Mouse (Mus musculus) T-cell, adult 2 months (primary cell): ENCODE results near the gene Pick1.
A peak's percentile ranks its signal among the peaks of the same experiment; 100 is the strongest.
"Not testable (repeated sequence)": the region's sequence is repeated elsewhere in the genome, so short reads cannot be mapped to it uniquely, and the experiment has no call there.

Source experiments
- DNase-seq: peaks from one replicate; pipeline ENCODE4 v3.0.0; 2022; ENCODE audit warnings: low spot score

The Pick1 gene

DNA sequence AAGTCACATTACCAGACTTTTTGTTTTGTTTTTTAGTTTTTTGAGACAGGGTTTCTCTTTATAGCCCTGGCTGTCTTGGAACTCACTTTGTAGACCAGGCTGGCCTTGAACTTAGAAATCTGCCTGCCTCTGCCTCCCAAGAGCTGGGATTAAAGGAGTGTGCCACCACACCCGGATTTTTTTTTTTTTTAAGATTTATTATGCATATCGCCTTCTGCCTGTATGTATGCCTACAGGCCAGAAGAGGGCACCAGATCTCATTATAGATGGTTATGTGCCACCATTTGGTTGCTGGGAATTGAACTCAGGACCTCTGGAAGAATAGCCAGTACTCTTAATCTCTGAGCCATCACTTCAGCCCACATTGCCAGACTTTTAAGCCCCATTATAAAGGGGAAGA, 3.2 kb upstream of the Pick1 start:
- DNase-seq = not testable (repeated sequence)

DNA sequence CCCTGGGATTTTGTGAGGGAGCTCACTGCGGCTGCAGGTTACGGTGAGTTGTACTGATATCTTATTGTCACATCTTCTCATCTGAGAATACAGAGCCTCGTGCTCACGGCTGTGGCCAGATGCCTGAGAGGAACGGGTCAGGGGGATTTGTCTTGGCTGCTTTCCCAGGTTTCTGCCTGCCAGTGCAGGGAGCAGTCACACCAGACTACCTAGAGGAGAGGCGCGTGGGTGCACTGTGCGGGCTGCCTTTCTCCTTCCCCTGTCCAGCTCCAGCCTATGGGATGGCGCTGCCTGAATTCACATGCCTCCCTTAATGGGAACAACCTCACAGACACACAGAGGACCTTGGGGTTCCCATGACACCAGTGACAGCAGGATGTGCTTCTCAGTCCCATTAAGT, 6.3 kb downstream of the Pick1 start:
- no peak for DNase-seq

DNA sequence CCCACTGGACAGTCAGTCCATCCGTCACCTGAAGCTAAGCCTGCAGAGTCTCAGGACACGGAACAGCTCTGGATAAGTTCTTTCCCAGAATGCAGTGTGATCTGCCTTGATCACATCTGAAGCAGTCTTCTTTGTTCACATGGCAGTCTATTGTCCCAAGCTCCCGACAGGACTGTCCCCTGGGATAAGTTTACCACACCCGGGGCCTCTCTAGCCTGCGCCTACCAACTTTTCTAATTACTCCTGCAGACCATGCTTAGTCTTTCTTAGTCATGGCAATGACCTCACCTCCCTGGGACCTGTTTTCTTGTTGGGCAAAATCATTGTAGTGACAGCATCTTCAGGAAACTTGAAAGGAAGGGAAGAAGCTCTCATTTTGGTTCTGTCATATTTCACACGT, 9.1 kb downstream of the Pick1 start:
- no peak for DNase-seq

DNA sequence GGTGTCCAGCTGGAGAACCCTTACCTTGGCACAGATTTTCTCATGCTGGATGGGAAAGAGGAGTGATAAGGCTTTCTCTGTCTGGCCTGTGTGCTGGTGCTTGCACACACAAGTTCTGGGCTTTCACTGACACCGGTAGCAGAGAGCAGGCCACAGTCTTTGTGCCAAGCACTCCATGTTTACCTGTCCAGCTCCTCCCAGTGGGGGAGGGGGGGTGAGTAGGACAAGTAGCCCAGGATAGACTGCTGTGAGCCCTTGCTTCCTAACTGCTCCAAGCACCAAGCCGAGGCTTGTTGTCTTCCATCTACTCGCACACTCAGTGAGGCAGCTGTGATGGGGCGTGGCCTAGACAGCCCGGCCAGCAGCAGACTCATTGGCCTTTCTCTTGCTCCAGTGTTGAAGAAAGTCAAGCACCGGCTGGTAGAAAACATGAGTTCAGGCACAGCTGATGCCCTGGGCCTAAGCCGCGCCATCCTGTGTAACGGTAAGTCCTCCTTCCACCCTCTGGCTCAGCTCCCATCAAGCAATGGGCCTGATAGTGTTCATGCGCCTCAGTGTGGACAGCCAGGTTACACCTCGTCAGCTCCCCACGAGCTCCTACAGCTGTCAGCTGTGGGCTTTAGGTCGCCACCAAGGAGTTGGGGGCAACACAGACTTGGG, 13.7 kb downstream of the Pick1 start:
- DNase-seq = no peak

DNA sequence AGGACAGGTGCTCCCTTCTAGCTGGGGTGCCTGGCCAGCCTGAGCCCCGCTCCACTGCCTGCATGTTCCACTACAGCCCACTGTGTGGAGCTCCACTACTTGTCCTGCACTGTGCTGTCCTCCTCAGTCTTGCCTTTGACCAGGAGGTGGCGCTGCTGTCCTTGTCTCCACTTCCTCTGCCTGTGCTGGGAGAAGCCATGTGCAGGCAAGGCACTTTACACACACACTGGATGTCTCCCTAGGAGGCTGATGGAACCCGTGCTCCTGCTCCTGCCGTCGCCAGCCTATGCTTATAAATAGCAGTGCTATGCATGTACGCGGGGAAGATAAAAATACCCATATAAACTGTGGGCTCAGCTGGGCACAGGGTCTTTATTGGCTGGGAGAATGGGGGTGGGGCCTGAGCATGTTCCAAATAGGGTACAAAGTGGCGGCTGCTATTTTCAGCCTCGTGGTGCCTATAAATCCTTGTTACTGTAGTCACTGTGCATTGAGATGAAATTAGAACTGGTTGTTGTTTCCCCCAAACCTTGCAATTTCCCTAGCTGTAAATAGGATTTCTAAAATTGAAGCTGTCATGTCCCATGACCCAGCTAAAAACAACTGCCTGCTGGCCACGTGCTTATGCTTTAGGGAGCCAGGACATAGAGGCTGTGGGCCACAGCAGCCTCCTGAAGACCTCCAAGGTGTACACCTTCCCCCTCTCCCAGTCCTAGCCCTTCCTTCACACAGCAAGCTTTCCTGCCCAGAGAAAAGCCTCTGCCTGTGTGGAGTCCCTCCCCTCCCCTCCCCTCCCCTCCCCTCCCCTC, 14.5 kb downstream of the Pick1 start:
- DNase-seq = peak; percentile 90

DNA sequence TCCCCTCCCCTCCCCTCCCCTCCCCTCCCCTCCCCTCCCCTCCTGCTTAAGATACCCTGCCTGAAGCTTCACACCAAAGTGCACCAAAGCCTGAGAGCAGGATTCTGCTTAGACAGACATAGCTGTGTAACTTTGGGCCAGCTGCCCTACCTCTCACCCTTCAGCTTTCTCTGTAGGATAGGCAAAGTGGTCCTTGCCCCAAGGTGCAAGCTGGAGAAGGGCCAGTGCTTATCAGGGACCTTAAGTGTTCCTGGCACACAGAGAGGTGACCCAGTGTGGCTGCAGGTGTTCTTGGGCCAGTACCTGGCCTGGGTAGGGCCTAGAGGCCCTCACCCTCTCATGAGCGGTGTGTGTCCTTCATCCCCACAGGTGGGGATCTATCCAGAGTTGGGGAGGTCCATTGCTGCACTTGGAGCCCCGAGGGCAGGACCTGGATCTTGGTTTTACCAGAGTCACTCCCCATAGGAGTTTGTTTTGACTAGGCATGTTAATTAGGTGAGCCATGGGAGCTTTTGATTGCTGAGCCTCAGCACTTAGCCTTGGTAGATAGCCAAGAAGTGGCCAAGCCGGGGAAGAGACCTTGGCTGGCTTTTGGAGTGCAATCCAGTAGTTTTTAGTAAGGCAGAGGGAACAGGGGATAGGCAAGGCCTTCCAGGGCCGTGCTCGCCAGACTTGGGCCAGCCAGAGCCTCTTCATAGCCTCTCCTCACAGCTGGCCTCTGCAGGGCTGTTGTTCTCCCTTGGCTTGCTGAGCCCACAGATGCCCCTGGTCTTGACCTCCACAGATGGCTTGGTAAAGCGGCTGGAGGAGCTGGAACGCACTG, 15.3 kb downstream of the Pick1 start:
- DNase-seq = no peak

DNA sequence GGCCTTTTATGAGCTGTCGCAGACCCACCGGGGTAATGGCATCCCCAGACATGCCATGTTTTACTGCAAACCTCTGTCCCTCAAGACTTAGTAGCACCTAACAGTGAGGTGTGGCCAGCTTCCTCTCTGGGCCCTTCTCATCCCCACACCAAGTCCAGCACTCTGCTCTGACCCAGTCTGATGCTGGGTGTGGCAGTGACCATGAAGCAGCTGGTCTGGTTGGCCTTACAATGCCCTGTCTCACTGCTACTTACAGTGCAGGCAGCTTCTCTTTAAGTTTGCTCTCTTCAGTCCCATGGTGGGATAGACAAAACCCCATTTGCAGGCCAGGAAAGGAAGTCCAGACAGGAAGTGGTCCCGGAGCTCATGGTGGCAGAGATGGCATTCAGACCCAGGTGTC, 16.3 kb downstream of the Pick1 start:
- DNase-seq = no peak

DNA sequence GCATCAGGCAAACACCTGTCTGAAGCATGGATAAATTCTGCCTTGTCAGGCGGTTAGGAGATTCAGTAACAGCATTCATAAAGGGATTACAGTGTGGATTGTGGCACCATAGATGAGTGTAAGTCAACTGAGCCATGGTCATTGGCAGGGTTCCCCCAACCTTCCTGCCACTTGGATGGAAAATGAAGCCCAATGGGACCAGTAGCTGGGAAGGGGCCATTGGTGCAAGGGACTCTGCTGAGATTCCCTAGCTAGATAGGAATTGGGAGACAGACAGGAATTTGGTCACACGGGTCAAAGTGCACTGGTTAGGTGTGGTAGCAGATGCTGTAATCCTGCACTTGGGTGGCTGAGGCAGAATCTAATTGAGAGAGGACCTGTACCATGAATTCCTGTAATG, 21.3 kb downstream of the Pick1 start:
- DNase-seq = no peak

DNA sequence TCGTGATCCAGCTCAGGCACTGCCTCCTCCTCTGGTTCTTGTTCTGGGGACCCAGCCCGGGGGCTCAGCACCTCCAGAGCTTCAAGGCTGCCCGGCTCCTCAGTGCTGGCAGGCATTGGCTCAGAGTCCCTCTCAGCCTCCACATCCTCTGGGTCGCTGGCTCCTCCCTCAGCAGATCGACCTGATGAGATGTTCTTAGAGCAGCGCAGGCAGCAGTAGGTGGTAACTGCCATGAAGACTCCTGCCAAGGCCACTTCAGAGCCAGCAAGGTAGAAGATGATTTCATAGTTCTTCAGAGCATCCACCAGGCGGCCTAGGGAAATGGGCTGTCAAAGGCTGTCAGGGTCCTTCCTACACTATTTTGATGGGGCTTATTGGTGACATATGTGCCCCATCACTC, 22.2 kb downstream of the Pick1 start:
- no peak for DNase-seq

DNA sequence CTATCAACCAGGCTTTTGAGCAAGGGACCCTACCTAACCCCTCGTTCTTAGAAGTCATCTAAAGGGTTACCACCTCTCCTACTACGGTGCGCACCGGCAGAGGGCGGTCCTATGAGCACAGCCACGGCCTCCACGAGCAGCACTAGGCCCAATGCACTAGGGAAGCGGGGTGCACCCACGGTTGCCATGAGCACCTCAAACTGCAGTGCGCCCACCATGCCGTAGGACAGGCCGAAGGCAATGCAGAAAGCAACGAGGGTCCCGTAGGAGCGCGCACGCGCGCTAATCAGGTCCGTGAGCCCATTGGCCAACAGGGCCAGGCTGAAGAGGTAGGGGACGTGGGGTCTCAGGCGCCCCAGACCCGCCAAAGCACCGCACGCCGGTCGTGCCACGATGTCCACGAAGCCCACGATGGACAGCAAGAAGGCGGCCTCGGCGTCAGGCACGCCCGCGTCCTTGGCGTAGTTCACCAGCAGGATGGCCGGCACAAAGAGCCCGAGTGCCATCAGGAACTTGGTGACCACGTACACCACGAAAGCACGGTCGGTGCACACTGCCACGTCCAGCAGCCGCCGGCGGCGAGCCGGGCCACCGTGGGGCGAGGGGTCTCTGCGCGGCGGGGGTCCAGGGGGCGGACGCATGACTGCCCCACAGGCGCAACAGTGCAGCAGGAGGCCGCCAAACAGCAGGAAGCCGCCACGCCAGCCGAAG, 23.0 kb downstream of the Pick1 start:
- DNase-seq = no peak

DNA sequence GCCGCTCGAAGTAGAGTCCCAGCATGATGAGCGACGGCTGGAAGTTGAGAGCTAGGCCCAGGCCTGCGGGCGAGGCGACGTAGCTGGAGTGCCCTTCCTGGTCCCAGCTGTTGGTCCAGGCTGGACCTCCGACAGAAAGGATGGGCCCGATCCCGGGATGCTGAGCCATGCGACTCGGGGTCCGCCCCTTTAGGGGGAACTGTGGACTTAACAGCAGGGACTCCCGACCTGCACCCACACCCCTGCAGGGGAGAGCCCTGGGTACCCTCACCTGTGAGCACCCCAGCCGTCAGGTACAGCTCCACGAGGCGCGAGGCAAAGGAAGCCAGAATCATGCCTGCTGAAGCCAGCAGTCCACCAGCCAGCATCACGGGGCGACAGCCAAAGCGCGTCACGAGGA, 23.6 kb downstream of the Pick1 start:
- no peak for DNase-seq

DNA sequence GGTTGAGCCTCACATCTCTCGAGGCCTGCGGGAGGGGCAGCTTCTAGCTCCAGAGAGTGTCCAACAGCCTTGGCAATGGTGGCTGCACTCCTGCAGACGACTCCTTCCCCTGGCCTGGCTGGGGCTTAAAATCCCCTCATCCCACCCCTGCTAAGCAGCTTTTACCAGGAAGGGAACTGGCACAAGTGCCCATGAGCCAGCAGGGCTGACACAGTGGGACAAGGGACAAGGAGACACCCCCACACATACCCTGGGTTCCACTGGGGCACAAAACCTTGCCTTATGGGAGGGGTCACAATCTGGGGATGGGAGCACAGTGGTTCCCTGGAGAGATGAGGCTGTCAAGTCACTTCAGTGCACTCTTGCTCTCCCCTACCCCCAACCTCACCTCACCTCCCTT, 25.7 kb downstream of the Pick1 start, which contains the start of gene Slc16a8:
Gene Slc16a8, minus strand, starts transcription at position 101 of the 400 bp plus-strand sequence.
- no peak for DNase-seq

DNA sequence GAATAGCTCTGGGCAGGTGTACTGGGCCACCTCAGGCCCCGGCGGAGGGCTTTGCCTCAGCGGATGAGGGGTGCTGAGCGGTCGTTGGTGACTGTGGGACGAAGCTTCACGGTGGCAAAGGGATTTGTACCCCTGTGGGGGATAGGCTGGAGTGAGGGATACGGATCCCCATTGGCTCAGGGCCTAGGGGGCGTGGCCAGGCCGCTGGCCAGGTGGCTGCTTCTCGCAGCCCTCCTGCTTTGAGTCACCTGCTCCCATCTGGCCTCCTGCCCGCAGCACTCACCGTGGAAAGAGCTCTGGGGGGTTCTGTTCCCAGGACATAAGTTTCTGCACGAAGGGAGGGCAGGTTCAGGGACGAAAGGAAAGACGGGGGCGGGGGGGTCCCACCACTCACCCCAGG, 29.5 kb downstream of the Pick1 start:
- DNase-seq = no peak

DNA sequence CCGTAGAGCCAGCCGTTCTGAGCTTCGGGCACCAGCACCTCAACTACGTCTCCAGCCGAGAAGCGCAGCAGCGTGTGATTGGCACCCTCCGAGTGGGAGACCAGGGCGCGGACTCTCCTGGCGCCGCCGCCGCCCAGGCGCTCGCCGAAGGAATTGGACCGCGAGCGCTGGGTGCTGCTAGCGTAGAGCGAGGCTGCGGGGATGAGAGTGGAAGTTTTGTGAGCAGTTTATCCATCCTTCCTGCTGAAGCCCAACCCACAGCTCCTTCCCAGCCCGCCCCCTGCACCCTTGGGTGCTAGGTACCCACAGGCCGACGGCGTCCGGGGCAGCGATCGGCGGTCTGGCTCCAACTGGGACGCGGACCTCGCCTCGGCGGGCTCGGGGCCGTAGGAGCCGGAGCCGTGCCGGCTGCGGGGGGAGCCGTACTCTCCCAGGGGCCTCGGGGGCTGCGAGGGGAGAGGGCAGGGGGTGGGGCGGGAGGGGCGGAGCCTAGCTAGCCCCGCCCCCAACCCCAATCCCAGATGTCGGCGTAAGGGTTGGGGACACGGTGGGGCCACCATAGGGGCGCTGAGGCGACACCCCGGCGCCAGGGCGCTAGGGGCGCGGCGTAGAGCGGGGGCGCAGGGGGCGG, 32.2 kb downstream of the Pick1 start:
- DNase-seq = no peak

DNA sequence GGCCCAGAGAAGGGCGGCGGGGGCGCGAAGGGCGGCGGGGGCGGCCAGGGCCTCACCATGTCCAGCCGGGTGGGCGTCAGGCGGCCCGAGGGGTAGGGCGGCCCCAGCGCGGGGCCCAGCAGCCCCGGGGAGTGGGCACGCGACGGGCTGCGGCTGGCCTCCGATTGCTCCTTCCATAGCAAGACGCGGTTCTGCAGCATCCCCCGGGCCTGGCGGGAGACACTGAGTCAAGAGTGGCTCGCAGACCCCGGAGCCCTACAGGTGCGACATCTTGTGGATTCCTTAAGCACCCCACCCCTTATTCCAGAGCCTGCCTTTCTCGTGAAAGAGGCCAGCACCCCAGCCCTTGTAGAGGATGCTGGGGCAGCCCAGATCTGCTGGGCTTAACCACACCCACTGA, 32.8 kb downstream of the Pick1 start:
- DNase-seq = no peak

DNA sequence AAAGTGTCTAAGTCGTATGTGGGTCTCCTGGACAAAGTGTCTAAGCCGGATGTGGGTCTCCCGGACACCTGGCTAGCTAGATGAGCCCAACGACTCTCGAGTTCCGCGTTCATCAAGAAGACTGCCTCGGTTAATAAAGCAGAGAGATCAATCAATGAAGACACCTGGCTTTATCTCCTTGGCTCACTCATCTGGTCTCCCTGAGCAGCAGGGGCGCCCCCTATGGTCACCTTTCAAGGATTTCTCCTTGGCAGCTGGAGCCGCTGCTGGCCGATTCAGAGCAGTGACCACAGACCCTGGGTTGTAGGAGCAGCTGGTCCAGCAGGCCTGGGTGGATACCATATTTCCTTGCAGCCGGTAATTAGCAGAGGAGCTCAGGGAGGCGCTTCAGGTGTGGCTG, 33.4 kb downstream of the Pick1 start:
- DNase-seq = no peak

DNA sequence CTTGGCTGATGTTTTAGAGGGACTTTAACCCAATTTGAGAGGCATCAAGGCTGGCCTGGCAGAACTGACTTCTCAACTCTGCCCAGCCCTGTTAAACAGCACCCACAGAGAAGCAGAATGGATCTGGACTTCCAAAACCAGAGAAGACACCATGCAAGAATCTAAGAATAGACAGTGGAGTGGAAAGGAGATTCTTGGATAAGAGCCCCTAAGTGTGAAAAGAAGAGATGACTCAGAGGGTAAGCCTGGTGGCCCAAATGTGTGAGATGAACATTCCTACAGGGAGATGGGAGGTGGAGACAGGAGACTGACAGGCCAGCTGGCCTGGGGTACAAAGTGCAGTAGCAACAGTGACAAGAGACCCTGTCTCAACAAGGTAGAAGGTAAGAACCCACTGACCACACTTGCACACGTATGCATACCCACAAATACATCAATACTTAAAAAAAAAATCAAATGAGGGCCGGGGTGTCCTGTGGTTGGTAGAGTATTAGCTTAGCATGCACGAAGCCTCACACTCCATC, 33.9 kb downstream of the Pick1 start:
- DNase-seq = no peak

DNA sequence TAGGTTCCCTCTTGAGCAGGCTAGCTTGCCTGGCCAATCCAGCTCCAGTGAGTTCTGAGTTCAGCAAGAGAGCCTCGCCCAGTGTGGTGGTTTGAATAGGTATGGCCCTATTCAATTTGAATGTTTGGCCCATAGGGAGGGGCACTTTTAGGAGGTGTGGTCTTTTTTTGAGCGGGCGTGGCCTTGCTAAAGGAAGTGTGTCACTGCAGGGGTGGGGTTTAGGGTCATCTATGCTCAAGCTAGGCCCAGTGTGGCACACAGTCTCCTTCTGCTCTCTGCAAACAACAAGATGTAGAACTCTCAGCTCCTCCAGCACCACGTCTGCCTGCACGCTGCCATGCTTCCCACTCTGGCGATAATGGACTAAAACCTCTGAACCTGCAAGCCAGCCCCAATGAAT, 34.8 kb downstream of the Pick1 start:
- DNase-seq = no peak

DNA sequence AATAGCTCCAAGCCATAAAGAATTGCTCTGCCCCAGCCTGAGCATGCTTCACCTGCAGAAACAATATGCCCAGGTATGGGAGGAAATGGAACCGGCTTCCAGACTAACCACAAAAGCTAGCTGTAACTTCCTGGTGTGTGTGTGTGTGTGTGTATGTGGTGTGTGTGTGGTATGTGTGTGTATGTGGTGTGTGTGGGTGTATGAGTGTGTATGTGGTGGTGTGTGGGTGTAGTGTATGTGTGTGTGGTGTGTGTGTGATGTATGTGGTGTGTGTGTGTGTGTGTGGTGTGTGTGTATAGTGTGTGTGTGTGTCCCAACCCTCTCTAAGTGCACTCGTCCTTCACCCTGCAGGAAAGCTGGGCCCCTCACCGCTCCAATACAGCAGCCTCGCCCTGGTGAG, 36.4 kb downstream of the Pick1 start:
- peak; percentile 32 for DNase-seq

DNA sequence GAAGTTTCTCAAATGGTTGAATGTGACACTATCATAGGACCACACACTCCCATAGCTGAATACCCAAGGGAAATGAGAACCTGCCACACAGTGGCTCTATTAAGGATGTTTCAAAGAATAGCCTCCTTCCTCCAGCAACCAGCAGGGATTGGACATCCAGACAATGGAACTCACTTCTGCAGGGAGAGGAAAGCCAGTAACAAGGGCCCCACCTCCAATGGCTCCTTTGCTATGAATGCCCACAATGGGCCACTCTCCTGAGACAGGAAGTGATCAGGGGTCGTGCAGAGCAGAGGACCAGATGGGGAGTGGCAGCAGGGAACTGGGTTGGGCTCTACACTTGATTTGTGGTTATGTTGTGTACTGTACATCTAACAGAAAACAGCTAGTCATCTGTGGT, 39.5 kb downstream of the Pick1 start:
- DNase-seq = no peak

DNA sequence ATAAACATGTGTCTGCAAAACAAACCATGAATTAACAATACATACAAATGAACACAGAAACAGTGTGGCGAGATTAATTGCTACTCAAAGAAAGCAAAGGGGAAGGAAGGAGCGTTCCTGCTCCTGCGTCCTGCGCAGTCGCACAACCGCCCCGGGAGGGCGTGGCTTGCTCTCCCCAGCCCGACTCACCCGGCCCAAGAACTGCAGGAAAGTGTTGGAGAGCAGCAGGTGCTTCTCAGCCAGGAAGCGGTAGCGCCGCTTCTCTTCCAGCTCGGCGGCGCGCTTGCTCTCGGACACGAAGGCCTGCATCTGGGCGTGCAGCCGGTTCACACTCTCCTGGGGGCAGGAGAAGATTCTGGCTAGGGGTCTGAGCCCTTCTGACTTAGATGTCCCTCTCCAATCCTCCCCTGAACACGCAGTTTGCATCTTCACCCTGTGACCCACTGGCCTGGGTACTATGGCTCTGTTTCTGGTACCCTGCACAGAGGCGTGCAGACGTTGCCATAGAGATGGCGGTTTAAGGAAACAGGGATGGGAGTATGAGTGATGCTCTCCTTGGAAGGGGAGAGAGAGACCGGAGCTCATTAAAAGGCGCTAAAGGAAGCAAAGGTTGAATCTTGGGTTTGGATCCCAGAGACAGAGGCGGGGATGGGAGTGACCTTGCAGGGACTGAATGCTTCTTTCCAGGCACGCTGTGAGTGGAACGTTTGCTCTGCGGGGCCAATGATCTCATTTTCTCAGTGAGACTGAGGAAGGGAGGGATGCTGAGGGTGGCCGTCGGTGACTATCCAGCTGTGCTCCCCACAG, 41.5 kb downstream of the Pick1 start:
- DNase-seq = peak; percentile 88
